Mouse (Mus musculus): ENCODE measurements around the gene Zyg11b.

Zyg11b gene

DNA sequence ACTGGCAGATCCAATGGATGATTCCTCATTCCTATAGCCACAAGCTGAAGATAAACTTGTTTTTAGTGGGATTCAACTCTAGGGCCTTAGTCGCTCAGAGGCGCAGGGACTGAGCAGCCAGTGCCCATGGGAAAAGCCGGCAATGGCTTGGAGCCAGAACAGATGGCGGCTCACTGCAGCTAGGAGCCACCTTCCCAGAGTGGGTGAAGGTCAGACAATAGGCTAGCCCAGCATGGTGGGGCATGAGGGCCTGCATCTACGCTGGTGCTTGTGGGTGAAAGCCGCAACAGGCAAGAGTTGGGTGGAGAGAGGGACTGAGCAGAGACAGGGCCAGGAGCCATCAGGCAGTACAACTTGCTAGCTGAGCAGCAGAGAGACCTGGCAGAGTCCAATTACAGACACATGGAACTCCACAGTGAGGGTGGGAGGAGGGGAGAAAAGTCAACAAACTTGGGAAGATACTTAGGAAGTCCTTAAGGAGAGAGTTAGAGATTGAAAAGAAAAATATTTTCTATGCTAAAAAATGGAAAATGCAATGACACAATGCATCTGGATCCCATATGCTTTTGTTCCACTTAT is 104.5 kb downstream of the Zyg11b start:
- DNase-seq (ENCODE audit: low read depth, low spot score), result no peak

DNA sequence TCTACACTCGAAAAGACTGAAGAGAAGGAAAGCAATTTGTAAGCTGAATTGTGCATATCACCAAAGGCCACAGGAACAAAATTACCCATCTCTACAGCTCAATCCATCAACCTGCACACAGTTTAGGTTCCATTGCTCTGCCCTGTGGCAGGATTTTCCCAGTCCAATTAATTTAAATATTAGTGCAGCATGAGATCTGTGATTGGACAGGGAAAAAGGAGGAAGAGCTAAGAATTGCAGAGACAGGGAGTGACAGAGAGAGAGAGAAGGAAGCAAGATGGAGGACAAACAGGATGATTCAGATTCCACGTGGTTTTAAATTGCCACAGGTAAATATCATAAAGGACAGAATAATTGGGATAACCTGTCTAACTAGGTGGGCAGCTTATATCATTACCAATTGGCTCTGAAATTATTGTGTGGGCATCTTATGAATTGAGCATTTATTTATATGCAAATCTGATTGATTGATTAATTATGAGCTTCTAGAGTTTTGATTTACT is 108.0 kb downstream of the Zyg11b start:
- DNase-seq (ENCODE audit: low read depth, low spot score), result no peak

DNA sequence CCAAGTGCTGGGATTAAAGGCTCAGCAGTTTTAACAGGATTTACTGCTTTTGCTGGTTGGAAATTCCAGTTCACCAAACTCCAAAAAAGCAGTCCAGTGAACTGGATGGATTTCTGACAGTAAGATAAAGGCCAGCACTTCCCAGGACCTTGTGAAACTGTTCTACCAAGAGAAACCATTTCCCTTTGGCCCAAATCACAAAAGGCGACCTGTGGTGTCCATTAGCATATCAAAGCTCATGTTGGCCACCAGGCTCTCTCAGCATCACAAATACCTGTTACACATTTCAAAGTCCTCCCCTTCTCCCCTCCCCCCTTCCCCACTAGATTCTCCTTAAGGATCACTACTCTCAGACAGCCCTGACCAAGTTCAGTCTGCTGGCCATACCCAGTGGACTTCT is 118.6 kb downstream of the Zyg11b start:
- DNase-seq (ENCODE audit: low read depth, low spot score), result no peak

All from retina, adult 2 months (tissue).